Mouse (Mus musculus) hindbrain, postnatal 0 days (tissue): ENCODE measurements around the gene Stom. TPM values are rescaled to one million over a fixed set of nuclear protein-coding genes. Genes with fewer than 3 reads are reported as not detected.

ENCODE experiments used
- ATAC-seq: fragments of 200-750 bp; cut with Nextera tagmentation; 2 replicates; pipeline ENCODE4 v1.8.0; 2017; ENCODE audit warnings: mild to moderate bottlenecking, moderate TSS enrichment, moderate library complexity
- DNase-seq: peaks from one replicate; pipeline ENCODE4 v3.0.0-alpha.2; 2015; ENCODE audit warnings: low spot score
- H3K27ac ChIP-seq: fragments of 300-500 bp; sonication (generic); 2 replicates; pipeline ENCODE4 v1.5.1; 2014; ENCODE audit warnings: mild to moderate bottlenecking
- H3K27me3 ChIP-seq: fragments of 300-500 bp; sonication (generic); 2 replicates; pipeline ENCODE4 v1.6.1; 2014; ENCODE audit warnings: low read length, mixed read lengths; ENCODE audit not compliant: insufficient read depth
- H3K36me3 ChIP-seq: fragments of 300-500 bp; sonication (generic); 2 replicates; pipeline ENCODE4 v1.6.1; 2014; ENCODE audit warnings: low read length, mixed read lengths; ENCODE audit not compliant: insufficient read depth
- H3K4me1 ChIP-seq: fragments of 300-500 bp; sonication (generic); 2 replicates; pipeline ENCODE4 v1.6.1; 2014; ENCODE audit warnings: antibody characterized with exemption, low read length, mixed read lengths; ENCODE audit not compliant: insufficient read depth
- H3K4me2 ChIP-seq: fragments of 300-500 bp; sonication (generic); 2 replicates; pipeline ENCODE4 v1.6.1; 2014; ENCODE audit warnings: low read depth, mild to moderate bottlenecking, low read length, moderate library complexity, mixed read lengths
- H3K4me3 ChIP-seq: fragments of 300-500 bp; sonication (generic); 2 replicates; pipeline ENCODE4 v1.5.1; 2014; ENCODE audit warnings: low read length
- H3K9ac ChIP-seq: fragments of 300-500 bp; sonication (generic); replicated peaks from 2 replicates; pipeline ENCODE4 v1.6.1; 2014; ENCODE audit warnings: mild to moderate bottlenecking, low read length, moderate library complexity, mixed read lengths
- H3K9me3 ChIP-seq: fragments of 300-500 bp; sonication (generic); 2 replicates; pipeline ENCODE4 v1.6.1; 2016; ENCODE audit warnings: low read length, mixed read lengths
- CTCF ChIP-seq: IDR thresholded peaks from 2 replicates; pipeline ENCODE4 v1.5.1; 2016; ENCODE audit warnings: antibody characterized with exemption, control low read depth, low read depth
- WGBS: fragments of 180-500 bp; shearing (Covaris S2); extraction: QIAGEN DNeasy Blood & Tissue Kit; methylation state at CpG from one replicate; pipeline ENCODE4 v1.1.7; 2014; 5-methylcytosine and 5-hydroxymethylcytosine counted together
- polyA plus RNA-seq: library from polyadenylated mRNA; unstranded; fragments of >200 nt; fragmentation: Nextera tagmentation; extraction: Ambion mirVana; gene quantifications from 2 replicates; pipeline ENCODE4 v1.2.1, GENCODE M21; 2015
- total RNA-seq: library from RNA; depleted of rRNA; stranded (reverse); fragments of >200 nt; gene quantifications from 2 replicates; pipeline ENCODE4 v1.2.3, GENCODE M21; 2014

The Stom gene
- total and polyA plus RNA-seq, 2 experiments from 2014 or later = 30.8 to 35.5 TPM

DNA sequence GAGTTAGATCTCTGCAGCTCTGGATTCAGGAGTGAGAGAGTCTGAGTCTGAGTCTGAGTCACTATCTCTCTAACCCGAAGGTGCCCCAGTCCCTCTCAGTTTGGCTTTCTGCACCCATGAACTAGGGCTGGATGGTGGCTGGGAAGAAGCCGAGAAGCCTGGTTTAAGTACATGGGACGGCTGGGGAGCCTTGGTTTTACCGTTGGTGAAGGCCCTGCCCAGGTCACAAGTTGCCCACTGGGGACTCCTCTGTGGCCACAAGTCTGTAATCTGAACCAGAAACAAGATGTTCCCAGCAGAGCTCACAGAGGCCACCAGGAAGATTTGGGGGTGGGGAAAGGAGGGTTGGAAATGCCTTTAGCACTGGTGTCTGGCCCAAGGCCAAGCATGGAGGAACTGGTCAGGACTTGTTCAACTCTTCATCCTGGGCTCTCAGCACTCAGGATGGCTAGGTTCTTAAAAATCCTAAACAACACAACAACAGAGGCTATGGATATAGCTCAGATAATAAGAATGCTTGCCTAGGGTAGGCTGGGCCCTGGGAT lies 67.0 kb downstream of the Stom start:
- Histone ChIP-seq H3K27me3 (no peaks in the 10 kb centered on the region), H3K4me3 (no peak overlapping the region), H3K4me1 (peaks cover 14% of the 10 kb centered on the region), H3K9ac (no peak overlapping the region), H3K27ac (no peak overlapping the region), H3K4me2 (no peak overlapping the region), H3K36me3 (no peaks in the 10 kb centered on the region), H3K9me3 (no peaks in the 10 kb centered on the region)
- no peak for TF ChIP-seq CTCF
- WGBS = 74% methylated on average over 4 of the region's 4 CpGs
- DNase-seq (no peak), ATAC-seq (no peak)

DNA sequence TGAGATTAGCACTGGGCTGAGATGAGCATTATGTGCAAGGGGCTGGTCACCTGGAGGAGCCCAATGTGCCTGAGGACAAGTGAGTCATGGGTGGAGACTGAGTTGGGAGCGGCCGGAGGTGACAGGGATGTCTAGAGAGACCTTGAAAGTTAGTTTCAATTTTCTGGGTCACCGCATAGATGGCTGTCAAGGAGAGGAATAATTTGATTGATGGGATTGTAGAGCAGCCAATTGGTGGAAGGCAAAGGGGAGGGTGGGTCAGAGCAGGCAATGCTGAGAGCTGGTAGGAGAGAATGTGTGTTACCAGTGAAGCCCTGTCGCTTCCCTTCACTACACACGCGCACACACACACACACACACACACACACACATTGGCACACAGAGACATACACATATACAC lies 67.6 kb downstream of the Stom start:
- no peaks in the 10 kb centered on the region for H3K27me3 ChIP-seq
- ATAC-seq (no peak), DNase-seq (no peak)
- H3K9me3 ChIP-seq = no peaks in the 10 kb centered on the region
- TF ChIP-seq CTCF = no peak
- no peak overlapping the region for H3K4me3 ChIP-seq
- H3K9ac ChIP-seq = no peak overlapping the region
- no peaks in the 10 kb centered on the region for H3K36me3 ChIP-seq
- 77% methylated on average over 6 of the region's 6 CpGs for WGBS
- no peak overlapping the region for H3K4me2 ChIP-seq
- H3K27ac ChIP-seq = no peak overlapping the region
- H3K4me1 ChIP-seq = peaks cover 14% of the 10 kb centered on the region

DNA sequence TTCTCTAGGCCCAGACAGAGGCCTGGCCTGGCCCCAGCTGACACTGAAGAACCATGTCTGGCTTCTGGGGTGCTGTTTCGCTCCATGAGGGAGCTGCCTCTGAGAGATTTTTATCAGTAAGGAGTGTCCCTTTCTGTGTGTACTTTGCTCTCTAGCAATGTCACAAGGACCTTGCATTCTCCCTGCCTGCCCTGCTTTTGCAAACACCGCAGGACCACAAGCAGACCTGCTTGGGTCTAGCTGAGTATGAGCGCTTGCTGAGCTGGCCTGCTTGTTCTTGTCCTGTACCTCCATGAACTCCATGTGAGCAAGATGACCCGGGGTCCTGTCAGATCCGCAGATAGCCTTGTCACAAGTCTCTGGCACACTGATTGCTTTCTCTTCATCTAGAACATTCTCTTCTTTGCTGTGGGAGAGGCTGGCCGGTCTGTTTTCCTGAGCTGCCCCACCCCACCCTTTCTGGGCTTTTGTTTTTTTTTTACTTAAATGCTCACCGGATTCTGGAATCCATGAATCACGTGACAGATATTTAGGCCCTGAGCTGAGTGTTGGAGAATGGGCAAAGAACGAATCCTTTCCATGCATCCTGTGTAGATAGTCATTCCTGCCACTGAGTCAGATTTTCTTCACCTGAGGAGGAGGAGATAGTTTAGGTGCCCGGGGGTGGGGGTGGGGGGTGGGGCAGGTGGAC lies 68.8 kb downstream of the Stom start:
- Histone ChIP-seq H3K9ac (no peak overlapping the region), H3K36me3 (no peaks in the 10 kb centered on the region), H3K4me2 (no peak overlapping the region), H3K4me3 (no peak overlapping the region), H3K27me3 (no peaks in the 10 kb centered on the region), H3K27ac (no peak overlapping the region), H3K4me1 (peaks cover 6% of the 10 kb centered on the region; the same call in 1 of the 2 replicates), H3K9me3 (no peaks in the 10 kb centered on the region)
- ATAC-seq (no peak), DNase-seq (no peak)
- TF ChIP-seq CTCF = no peak
- WGBS = 83% methylated on average over 10 of the region's 10 CpGs

GRCm38 (mm10) chr2:35267156-35267875 lies 69.5 kb downstream of the Stom start:
- ATAC-seq (no peak), DNase-seq (no peak)
- no peak overlapping the region for H3K27ac ChIP-seq
- no peaks in the 10 kb centered on the region for H3K27me3 ChIP-seq
- no peak overlapping the region for H3K4me3 ChIP-seq
- no peaks in the 10 kb centered on the region for H3K36me3 ChIP-seq
- H3K4me1 ChIP-seq = peaks cover 5% of the 10 kb centered on the region; the same call in 1 of the 2 replicates
- no peak overlapping the region for H3K4me2 ChIP-seq
- no peaks in the 10 kb centered on the region for H3K9me3 ChIP-seq
- H3K9ac ChIP-seq = no peak overlapping the region
- 86% methylated on average over 13 of the region's 13 CpGs for WGBS
- no peak for TF ChIP-seq CTCF

- Histone ChIP-seq H3K36me3 (no peaks in the 10 kb centered on the region), H3K4me3 (no peak overlapping the region), H3K9me3 (no peaks in the 10 kb centered on the region), H3K9ac (no peak overlapping the region), H3K4me2 (no peak overlapping the region), H3K27me3 (no peaks in the 10 kb centered on the region), H3K4me1 (peaks cover 5% of the 10 kb centered on the region; the same call in 1 of the 2 replicates), H3K27ac (no peak overlapping the region)
- DNase-seq = no peak
- no peak for ATAC-seq
- 81% methylated on average over 9 of the region's 9 CpGs for WGBS
- TF ChIP-seq CTCF = no peak
Measured at GRCm38 (mm10) chr2:35266251-35266905, 70.4 kb downstream of the Stom start.

DNA sequence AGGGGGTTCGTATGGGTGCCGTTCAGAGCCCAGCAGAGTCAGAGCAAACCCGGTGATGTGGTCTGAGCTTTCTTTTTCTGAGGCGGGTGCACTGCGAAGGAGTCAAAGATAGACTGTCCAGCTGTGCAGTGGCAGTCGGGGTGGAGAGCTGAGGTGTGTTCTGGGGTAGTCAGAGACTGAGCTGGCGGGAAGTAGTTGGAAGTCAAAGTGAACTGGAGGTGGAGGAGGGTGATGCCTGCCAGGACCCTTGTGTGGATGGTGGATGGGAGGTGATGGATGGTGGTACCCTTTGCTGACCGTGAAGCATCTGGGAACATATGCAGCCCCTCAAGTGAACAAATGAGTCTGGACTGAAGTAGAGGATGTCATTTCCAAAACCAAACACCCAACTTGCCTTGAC lies 71.0 kb downstream of the Stom start:
- no peaks in the 10 kb centered on the region for H3K9me3 ChIP-seq
- no peaks in the 10 kb centered on the region for H3K27me3 ChIP-seq
- no peak overlapping the region for H3K9ac ChIP-seq
- no peak for TF ChIP-seq CTCF
- no peak overlapping the region for H3K4me2 ChIP-seq
- 79% methylated on average over 8 of the region's 8 CpGs for WGBS
- H3K36me3 ChIP-seq = no peaks in the 10 kb centered on the region
- H3K27ac ChIP-seq = no peak overlapping the region
- no peak for DNase-seq
- H3K4me3 ChIP-seq = no peak overlapping the region
- no peak for ATAC-seq
- peaks cover 5% of the 10 kb centered on the region; the same call in 1 of the 2 replicates for H3K4me1 ChIP-seq
